Mouse (Mus musculus) forebrain, embryonic 11.5 days (tissue): ENCODE data around the gene Pgr. TPM values are rescaled to one million over a fixed set of nuclear protein-coding genes. Genes with fewer than 3 reads are reported as not detected.

ENCODE experiments used
- ATAC-seq: fragments of 200-750 bp; cut with Nextera tagmentation; replicated peaks from 2 replicates; pipeline ENCODE4 v1.8.0; 2017; ENCODE audit warnings: moderate TSS enrichment; ENCODE audit not compliant: low FRiP score
- DNase-seq: peaks from one replicate; pipeline ENCODE4 v3.0.0-alpha.2; 2017; ENCODE audit warnings: low spot score
- H3K27ac ChIP-seq: fragments of 300-500 bp; sonication (generic); 2 replicates; pipeline ENCODE4 v1.5.1; 2014; ENCODE audit warnings: low read depth, low read length
- H3K27me3 ChIP-seq: fragments of 300-500 bp; sonication (generic); 2 replicates; pipeline ENCODE4 v1.6.1; 2014; ENCODE audit warnings: mild to moderate bottlenecking, low read length, mixed read lengths; ENCODE audit not compliant: control insufficient read depth, insufficient read depth
- H3K36me3 ChIP-seq: fragments of 300-500 bp; sonication (generic); 2 replicates; pipeline ENCODE4 v1.6.1; 2014; ENCODE audit warnings: mild to moderate bottlenecking, low read length, moderate library complexity, mixed read lengths; ENCODE audit not compliant: control insufficient read depth, insufficient read depth
- H3K4me1 ChIP-seq: fragments of 300-500 bp; sonication (generic); replicated peaks from 2 replicates; pipeline ENCODE4 v1.6.1; 2014; ENCODE audit warnings: low read length, mixed read lengths; ENCODE audit not compliant: control insufficient read depth, insufficient read depth
- H3K4me2 ChIP-seq: fragments of 300-500 bp; sonication (generic); 2 replicates; pipeline ENCODE4 v1.6.1; 2014; ENCODE audit warnings: low read depth, mild to moderate bottlenecking, low read length, moderate library complexity, mixed read lengths; ENCODE audit not compliant: severe bottlenecking
- H3K4me3 ChIP-seq: fragments of 300-500 bp; sonication (generic); 2 replicates; pipeline ENCODE4 v1.5.1; 2014; ENCODE audit warnings: low read depth, low read length
- H3K9ac ChIP-seq: fragments of 300-500 bp; sonication (generic); 2 replicates; pipeline ENCODE4 v1.6.1; 2014; ENCODE audit warnings: low read length
- H3K9me3 ChIP-seq: fragments of 300-500 bp; sonication (generic); 2 replicates; pipeline ENCODE4 v1.6.1; 2016; ENCODE audit warnings: low read length, mixed read lengths; ENCODE audit not compliant: control insufficient read depth
- WGBS: fragments of 180-500 bp; shearing (Covaris S2); extraction: QIAGEN DNeasy Blood & Tissue Kit; methylation state at CpG from one replicate; pipeline ENCODE4 v1.1.7; 2014; 5-methylcytosine and 5-hydroxymethylcytosine counted together
- polyA plus RNA-seq: library from polyadenylated mRNA; unstranded; fragments of >200 nt; fragmentation: Nextera tagmentation; extraction: Ambion mirVana; gene quantifications from 2 replicates; pipeline ENCODE4 v1.2.1, GENCODE M21; 2014

Gene Pgr
- 0.40 and 0.53 TPM in 2 replicates for polyA plus RNA-seq

GRCm38 (mm10) chr9:8899616-8900202 lies at the start of gene Pgr:
Gene Pgr (plus strand): TSS chr9:8899833.
- no peak within 1 kb of the TSS; the same call in 1 of the 2 replicates for H3K9ac ChIP-seq
- peak within 1 kb of the TSS; percentile 96 for H3K4me2 ChIP-seq
- H3K27ac ChIP-seq, result no peak within 1 kb of the TSS
- H3K4me1 ChIP-seq, result peaks cover 2% of the 10 kb centered on the region; the same call in 1 of the 2 replicates
- ATAC-seq, result peak; percentile 31; the same call in 1 of the 2 replicates
- H3K36me3 ChIP-seq, result no peaks in the 10 kb centered on the region
- peaks cover 22% of the 10 kb centered on the region for H3K27me3 ChIP-seq
- peak within 1 kb of the TSS; percentile 56 for H3K4me3 ChIP-seq
- under 1% methylated on average over 16 of the region's 16 CpGs for WGBS
- H3K9me3 ChIP-seq, result no peaks in the 10 kb centered on the region
- DNase-seq, result peak; percentile 52

GRCm38 (mm10) chr9:8857455-8857854 lies 42.2 kb upstream of the Pgr start:
- ATAC-seq (no peak), DNase-seq (no peak)
- H3K36me3 ChIP-seq, result no peaks in the 10 kb centered on the region
- H3K9me3 ChIP-seq, result no peaks in the 10 kb centered on the region
- H3K27me3 ChIP-seq, result no peaks in the 10 kb centered on the region
- H3K4me1 ChIP-seq, result no peaks in the 10 kb centered on the region
- H3K27ac ChIP-seq, result no peak overlapping the region
- WGBS, result 89% methylated on average over 2 of the region's 2 CpGs
- H3K4me3 ChIP-seq, result no peak overlapping the region
- no peak overlapping the region for H3K4me2 ChIP-seq
- H3K9ac ChIP-seq, result no peak overlapping the region

- H3K36me3 ChIP-seq, result no peaks in the 10 kb centered on the region
- DNase-seq, result no peak
- ATAC-seq, result no peak
- H3K4me1 ChIP-seq, result no peaks in the 10 kb centered on the region
- H3K4me2 ChIP-seq, result no peak overlapping the region
- H3K27ac ChIP-seq, result no peak overlapping the region
- no peak overlapping the region for H3K4me3 ChIP-seq
- H3K9me3 ChIP-seq, result no peaks in the 10 kb centered on the region
- no peaks in the 10 kb centered on the region for H3K27me3 ChIP-seq
- WGBS, result 89% methylated on average over 2 of the region's 2 CpGs
- H3K9ac ChIP-seq, result no peak overlapping the region
Measured at GRCm38 (mm10) chr9:8868511-8868910, 31.1 kb upstream of the Pgr start.

- 81% methylated on average over 5 of the region's 5 CpGs for WGBS
- H3K27me3 ChIP-seq, result peaks cover 7% of the 10 kb centered on the region
- no peak for ATAC-seq
Measured at GRCm38 (mm10) chr9:8895205-8895604, 4.4 kb upstream of the Pgr start.

GRCm38 (mm10) chr9:8900203-8901012 lies 775 bp downstream of the Pgr start:
- WGBS, result 1% methylated on average over 40 of the region's 41 CpGs
- Histone ChIP-seq H3K4me3 (peak overlapping the region; percentile 56), H3K27me3 (peaks cover 22% of the 10 kb centered on the region), H3K4me1 (peaks cover 2% of the 10 kb centered on the region; the same call in 1 of the 2 replicates), H3K9ac (no peak overlapping the region; the same call in 1 of the 2 replicates), H3K36me3 (no peaks in the 10 kb centered on the region), H3K9me3 (no peaks in the 10 kb centered on the region), H3K4me2 (peak overlapping the region; percentile 96), H3K27ac (no peak overlapping the region)
- ATAC-seq (peak; percentile 53), DNase-seq (peak; percentile 66)

More at GRCm38 (mm10) chr9:8895205-8895604, 4.4 kb upstream of the Pgr start:
- no peak overlapping the region for H3K27ac ChIP-seq
- H3K4me3 ChIP-seq, result no peak overlapping the region
- H3K36me3 ChIP-seq, result no peaks in the 10 kb centered on the region
- DNase-seq, result no peak
- H3K4me2 ChIP-seq, result no peak overlapping the region
- H3K9me3 ChIP-seq, result no peaks in the 10 kb centered on the region
- H3K9ac ChIP-seq, result no peak overlapping the region
- H3K4me1 ChIP-seq, result no peaks in the 10 kb centered on the region

GRCm38 (mm10) chr9:8901013-8901646 lies 1.5 kb downstream of the Pgr start:
- ATAC-seq (peak; percentile 67), DNase-seq (peak; percentile 71)
- H3K4me1 ChIP-seq, result peaks cover 2% of the 10 kb centered on the region; the same call in 1 of the 2 replicates
- no peaks in the 10 kb centered on the region for H3K9me3 ChIP-seq
- no peaks in the 10 kb centered on the region for H3K36me3 ChIP-seq
- H3K27me3 ChIP-seq, result peaks cover 22% of the 10 kb centered on the region
- peak overlapping the region; percentile 61 for H3K9ac ChIP-seq
- no peak overlapping the region for H3K27ac ChIP-seq
- H3K4me3 ChIP-seq, result peak overlapping the region; percentile 56
- 1% methylated on average over 34 of the region's 36 CpGs for WGBS
- peak overlapping the region; percentile 96 for H3K4me2 ChIP-seq

- Histone ChIP-seq H3K36me3 (no peaks in the 10 kb centered on the region), H3K9me3 (no peaks in the 10 kb centered on the region), H3K27ac (no peak overlapping the region), H3K4me1 (peaks cover 2% of the 10 kb centered on the region; the same call in 1 of the 2 replicates), H3K27me3 (peaks cover 22% of the 10 kb centered on the region), H3K4me2 (peak overlapping the region; percentile 96), H3K4me3 (peak overlapping the region; percentile 56), H3K9ac (peak overlapping the region; percentile 61)
- ATAC-seq (peak; percentile 74), DNase-seq (peak; percentile 80)
- WGBS, result 1% methylated on average over 47 of the region's 49 CpGs
Measured at GRCm38 (mm10) chr9:8901647-8902131, 2.1 kb downstream of the Pgr start.

GRCm38 (mm10) chr9:8902277-8902676 lies 2.6 kb downstream of the Pgr start:
- Histone ChIP-seq H3K27me3 (peaks cover 22% of the 10 kb centered on the region), H3K4me3 (peak overlapping the region; percentile 56; the same call in 1 of the 2 replicates), H3K9me3 (no peaks in the 10 kb centered on the region), H3K4me2 (peak overlapping the region; percentile 96; the same call in 1 of the 2 replicates), H3K4me1 (peaks cover 2% of the 10 kb centered on the region; the same call in 1 of the 2 replicates), H3K27ac (no peak overlapping the region), H3K9ac (no peak overlapping the region; the same call in 1 of the 2 replicates), H3K36me3 (no peaks in the 10 kb centered on the region)
- ATAC-seq, result 0 out of 2 replicates have a peak, but pooled peaks have one; percentile 3
- no peak for DNase-seq
- 18% methylated on average over 3 of the region's 3 CpGs for WGBS
